Mouse (Mus musculus) kidney, adult 11 months (tissue): Measurements from ENCODE around the gene Acer2.
"Not testable (repeated sequence)": the region's sequence is repeated elsewhere in the genome, so short reads cannot be mapped to it uniquely, and the experiment has no call there.

Experiments used
- DNase-seq: peaks from one replicate; pipeline ENCODE4 v3.0.0; 2022

Gene Acer2

GRCm38 (mm10) chr4:86874146-86874847 lies at the start of gene Acer2:
Gene Acer2, plus strand, starts transcription at chr4:86874396.
- peak; percentile 93 for DNase-seq

- no peak for DNase-seq
Observed at GRCm38 (mm10) chr4:86825143-86825542, 49.1 kb upstream of the Acer2 start.

- no peak for DNase-seq
Observed at GRCm38 (mm10) chr4:86831896-86832295, 42.3 kb upstream of the Acer2 start.

GRCm38 (mm10) chr4:86841141-86841540 lies 33.1 kb upstream of the Acer2 start:
- not testable (repeated sequence) for DNase-seq

GRCm38 (mm10) chr4:86845384-86845783 lies 28.8 kb upstream of the Acer2 start:
- DNase-seq: no peak

- DNase-seq: no peak
Observed at GRCm38 (mm10) chr4:86847246-86847645, 26.9 kb upstream of the Acer2 start.

GRCm38 (mm10) chr4:86851331-86851730 lies 22.9 kb upstream of the Acer2 start:
- no peak for DNase-seq

GRCm38 (mm10) chr4:86852018-86852417 lies 22.2 kb upstream of the Acer2 start:
- DNase-seq: no peak

GRCm38 (mm10) chr4:86852813-86853590 lies 21.2 kb upstream of the Acer2 start:
- DNase-seq: no peak

- DNase-seq: no peak
Observed at GRCm38 (mm10) chr4:86856304-86857112, 17.7 kb upstream of the Acer2 start.

GRCm38 (mm10) chr4:86857113-86858069 lies 16.8 kb upstream of the Acer2 start, which contains the start of gene Rps6:
Gene Rps6, minus strand, starts transcription at chr4:86857412.
- DNase-seq: peak; percentile 97

- no peak for DNase-seq
Observed at GRCm38 (mm10) chr4:86858070-86858440, 16.1 kb upstream of the Acer2 start.

- no peak for DNase-seq
Observed at GRCm38 (mm10) chr4:86864087-86864486, 10.1 kb upstream of the Acer2 start.

- DNase-seq: no peak
Observed at GRCm38 (mm10) chr4:86871988-86872387, 2.2 kb upstream of the Acer2 start.

- no peak for DNase-seq
Observed at GRCm38 (mm10) chr4:86873072-86873471, 1.1 kb upstream of the Acer2 start.

- DNase-seq: no peak
Observed at GRCm38 (mm10) chr4:86879477-86879876, 5.3 kb downstream of the Acer2 start.

- no peak for DNase-seq
Observed at GRCm38 (mm10) chr4:86881178-86881577, 7.0 kb downstream of the Acer2 start.

GRCm38 (mm10) chr4:86882413-86882812 lies 8.2 kb downstream of the Acer2 start:
- no peak for DNase-seq

GRCm38 (mm10) chr4:86884945-86885344 lies 10.7 kb downstream of the Acer2 start:
- no peak for DNase-seq

- no peak for DNase-seq
Observed at GRCm38 (mm10) chr4:86885790-86886159, 11.6 kb downstream of the Acer2 start.

- DNase-seq: peak; percentile 68
Observed at GRCm38 (mm10) chr4:86886160-86886878, 12.1 kb downstream of the Acer2 start.

- no peak for DNase-seq
Observed at GRCm38 (mm10) chr4:86887879-86888278, 13.7 kb downstream of the Acer2 start.
